Mouse (Mus musculus) lung, embryonic 15.5 days (tissue): ENCODE data around the gene Ptpn11. TPM values are rescaled to one million over a fixed set of nuclear protein-coding genes. Genes with fewer than 3 reads are reported as not detected.

Experiments used
- ATAC-seq: fragments of 200-750 bp; cut with Nextera tagmentation; 2 replicates; pipeline ENCODE4 v1.8.0; 2017; ENCODE audit warnings: moderate number of reproducible peaks, borderline replicate concordance; ENCODE audit not compliant: low FRiP score, low TSS enrichment; ENCODE audit errors: extremely low read depth
- H3K27ac ChIP-seq: fragments of 300-500 bp; sonication (generic); 2 replicates; pipeline ENCODE4 v1.5.1; 2015; ENCODE audit warnings: moderate library complexity, mild to moderate bottlenecking, inconsistent platforms
- H3K27me3 ChIP-seq: fragments of 300-500 bp; sonication (generic); 2 replicates; pipeline ENCODE4 v1.6.1; 2015; ENCODE audit warnings: inconsistent platforms
- H3K36me3 ChIP-seq: fragments of 300-500 bp; sonication (generic); 2 replicates; pipeline ENCODE4 v1.6.1; 2015; ENCODE audit warnings: inconsistent platforms
- H3K4me1 ChIP-seq: fragments of 300-500 bp; sonication (generic); 2 replicates; pipeline ENCODE4 v1.6.1; 2015; ENCODE audit warnings: inconsistent platforms
- H3K4me2 ChIP-seq: fragments of 300-500 bp; sonication (generic); 2 replicates; pipeline ENCODE4 v1.6.1; 2015; ENCODE audit warnings: inconsistent platforms, mild to moderate bottlenecking, moderate library complexity
- H3K4me3 ChIP-seq: fragments of 300-500 bp; sonication (generic); 2 replicates; pipeline ENCODE4 v1.5.1; 2015; ENCODE audit warnings: mild to moderate bottlenecking, inconsistent platforms
- H3K9ac ChIP-seq: fragments of 300-500 bp; sonication (generic); 2 replicates; pipeline ENCODE4 v1.6.1; 2015; ENCODE audit warnings: inconsistent platforms
- H3K9me3 ChIP-seq: fragments of 300-500 bp; sonication (generic); 2 replicates; pipeline ENCODE4 v1.6.1; 2016; ENCODE audit warnings: inconsistent platforms
- WGBS: fragments of 180-500 bp; shearing (Covaris S2); methylation state at CpG from one replicate; pipeline ENCODE4 v1.1.7; 2015; 5-methylcytosine and 5-hydroxymethylcytosine counted together
- polyA plus RNA-seq: library from polyadenylated mRNA; unstranded; fragments of >200 nt; fragmentation: Nextera tagmentation; extraction: Ambion mirVana; gene quantifications from 2 replicates; pipeline ENCODE4 v1.2.1, GENCODE M21; 2015

Gene Ptpn11
- polyA plus RNA-seq, 1 experiment from 2014 or later, result 20.8 TPM

DNA sequence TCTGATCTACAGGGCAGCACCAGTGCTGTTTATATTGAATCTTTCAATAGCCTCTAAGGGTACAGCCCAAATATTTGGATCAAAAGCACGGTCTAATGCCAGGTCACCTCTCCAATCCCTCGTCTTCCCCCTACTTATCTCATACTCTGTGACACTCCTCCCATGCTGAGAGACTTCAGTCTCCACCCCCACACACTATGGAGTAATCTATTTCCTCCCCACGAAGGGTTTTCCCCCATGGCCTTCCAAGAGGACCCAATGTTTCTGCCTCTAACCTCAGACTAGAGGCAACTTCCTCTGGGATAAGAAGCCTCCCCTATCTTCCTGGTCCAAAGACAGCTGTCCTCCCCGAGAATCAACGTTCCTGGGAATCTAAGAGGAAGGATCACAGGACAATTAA is 5.6 kb upstream of the Ptpn11 start:
- no peaks in the 10 kb centered on the region for H3K27me3 ChIP-seq
- H3K4me1 ChIP-seq, result peaks cover under 1% of the 10 kb centered on the region; the same call in 1 of the 2 replicates
- 32% methylated on average over 5 of the region's 5 CpGs for WGBS
- H3K4me2 ChIP-seq, result no peak overlapping the region
- H3K9ac ChIP-seq, result no peak overlapping the region
- ATAC-seq, result no peak
- no peak overlapping the region for H3K4me3 ChIP-seq
- H3K36me3 ChIP-seq, result no peaks in the 10 kb centered on the region
- no peaks in the 10 kb centered on the region for H3K9me3 ChIP-seq
- no peak overlapping the region for H3K27ac ChIP-seq

DNA sequence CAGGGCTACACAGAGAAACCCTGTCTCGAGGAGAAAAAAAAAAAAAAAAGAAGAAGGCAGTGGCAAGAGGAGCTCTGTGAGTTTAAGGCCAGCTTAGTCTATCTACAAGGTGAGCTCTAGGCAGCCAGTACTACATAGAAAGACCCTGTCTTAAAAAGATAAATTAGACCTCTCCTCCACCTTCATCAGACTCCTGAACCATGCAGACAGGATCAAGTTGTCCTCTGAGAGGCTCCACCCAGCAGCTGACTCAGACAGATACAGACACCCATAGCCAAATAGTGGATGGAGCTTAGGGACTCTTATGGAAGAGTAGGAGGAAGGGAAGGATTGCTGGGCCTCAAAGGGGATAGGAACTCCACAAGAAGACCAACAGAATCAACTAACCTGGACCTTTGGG is 3.0 kb upstream of the Ptpn11 start:
- Histone ChIP-seq H3K36me3 (0 out of 2 replicates have a peak, but pooled peaks cover under 1% of the 10 kb centered on the region), H3K4me2 (no peak overlapping the region), H3K4me1 (peaks cover 12% of the 10 kb centered on the region), H3K9ac (no peak overlapping the region), H3K27ac (no peak overlapping the region), H3K9me3 (no peaks in the 10 kb centered on the region), H3K4me3 (no peak overlapping the region), H3K27me3 (no peaks in the 10 kb centered on the region)
- 30% methylated on average over 1 of the region's 1 CpGs for WGBS
- no peak for ATAC-seq

DNA sequence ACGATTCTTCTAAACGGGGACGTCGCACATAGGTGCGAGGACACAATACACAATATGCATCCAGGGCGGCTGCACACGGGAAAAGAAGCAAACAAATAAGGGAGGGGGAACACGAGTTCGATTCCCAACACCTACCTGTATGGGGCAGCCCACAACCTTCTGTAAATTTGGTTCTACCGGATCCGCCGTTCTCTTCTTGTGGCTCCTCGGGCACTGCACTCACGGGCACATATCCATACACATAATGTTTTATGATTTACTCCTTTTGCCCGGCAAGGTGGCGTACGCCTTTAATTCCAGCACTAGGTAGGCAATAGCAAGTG is 348 bp upstream of the Ptpn11 start:
- no peaks in the 10 kb centered on the region for H3K9me3 ChIP-seq
- H3K4me2 ChIP-seq, result peak overlapping the region; percentile 76
- 8% methylated on average over 17 of the region's 17 CpGs for WGBS
- 0 out of 2 replicates have a peak, but pooled peaks cover 3% of the 10 kb centered on the region for H3K36me3 ChIP-seq
- peaks cover 16% of the 10 kb centered on the region for H3K4me1 ChIP-seq
- ATAC-seq, result peak; percentile 25; the same call in 1 of the 2 replicates
- peak overlapping the region; percentile 88 for H3K4me3 ChIP-seq
- peak overlapping the region; percentile 93 for H3K9ac ChIP-seq
- H3K27ac ChIP-seq, result peak overlapping the region; percentile 67
- H3K27me3 ChIP-seq, result no peaks in the 10 kb centered on the region

DNA sequence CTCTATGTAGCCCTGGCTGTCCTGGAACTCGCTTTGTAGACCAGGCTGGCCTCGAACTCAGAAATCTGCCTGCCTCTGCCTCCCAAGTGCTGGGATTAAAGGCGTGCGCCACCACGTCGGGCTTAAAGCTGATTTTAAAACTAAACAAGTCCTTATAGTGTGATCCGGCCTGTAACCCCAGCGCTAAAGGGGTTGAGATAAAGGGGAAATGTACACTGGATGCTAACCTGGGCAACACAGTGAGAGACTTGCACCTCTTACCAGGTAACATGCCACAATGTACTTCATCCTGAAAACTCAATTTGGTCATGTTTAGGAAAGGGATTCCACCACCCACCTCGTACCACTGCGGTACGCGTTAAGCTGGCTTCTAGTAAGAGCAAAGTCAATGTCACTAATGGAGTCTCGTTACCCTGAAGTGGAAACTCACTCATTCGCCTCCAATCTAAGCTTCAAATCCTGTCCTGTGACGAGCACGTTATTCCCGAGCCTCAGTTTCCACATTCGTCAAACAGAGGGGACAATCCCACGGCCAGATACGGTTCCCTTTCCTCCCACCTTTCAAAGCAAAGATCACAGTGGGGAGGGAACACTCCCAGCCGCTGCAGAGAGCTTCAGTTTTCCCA is 874 bp downstream of the Ptpn11 start:
- Histone ChIP-seq H3K27ac (peak overlapping the region; percentile 79), H3K4me2 (peak overlapping the region; percentile 76), H3K9me3 (no peaks in the 10 kb centered on the region), H3K4me3 (peak overlapping the region; percentile 88), H3K27me3 (no peaks in the 10 kb centered on the region), H3K4me1 (peaks cover 27% of the 10 kb centered on the region), H3K36me3 (0 out of 2 replicates have a peak, but pooled peaks cover 3% of the 10 kb centered on the region), H3K9ac (peak overlapping the region; percentile 93)
- WGBS, result 24% methylated on average over 21 of the region's 21 CpGs
- no peak for ATAC-seq

DNA sequence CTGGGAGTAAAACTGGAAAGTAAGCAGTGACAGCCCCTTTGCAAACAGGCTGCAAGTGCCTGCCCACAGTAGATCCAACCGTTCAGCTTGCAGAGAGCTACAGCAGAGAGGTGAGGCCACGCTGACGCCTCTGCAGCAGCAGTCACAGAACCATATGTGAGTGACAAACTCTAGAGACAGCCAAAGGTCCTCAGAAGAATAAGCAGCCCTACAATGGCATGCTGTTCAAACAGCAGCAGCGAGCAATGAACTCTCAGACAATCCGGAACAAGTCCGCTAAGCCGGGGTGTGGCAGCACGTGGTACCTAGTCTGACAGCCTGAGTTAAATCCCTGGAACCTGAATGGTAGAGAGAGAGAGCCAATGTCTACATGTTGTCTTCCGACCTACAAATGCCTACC is 2.0 kb downstream of the Ptpn11 start:
- Histone ChIP-seq H3K4me3 (no peak overlapping the region), H3K27ac (no peak overlapping the region), H3K9me3 (no peaks in the 10 kb centered on the region), H3K4me1 (peaks cover 34% of the 10 kb centered on the region), H3K4me2 (peak overlapping the region; percentile 4; the same call in 1 of the 2 replicates), H3K36me3 (0 out of 2 replicates have a peak, but pooled peaks cover 3% of the 10 kb centered on the region), H3K9ac (no peak overlapping the region), H3K27me3 (no peaks in the 10 kb centered on the region)
- WGBS, result 63% methylated on average over 9 of the region's 9 CpGs
- ATAC-seq, result no peak

DNA sequence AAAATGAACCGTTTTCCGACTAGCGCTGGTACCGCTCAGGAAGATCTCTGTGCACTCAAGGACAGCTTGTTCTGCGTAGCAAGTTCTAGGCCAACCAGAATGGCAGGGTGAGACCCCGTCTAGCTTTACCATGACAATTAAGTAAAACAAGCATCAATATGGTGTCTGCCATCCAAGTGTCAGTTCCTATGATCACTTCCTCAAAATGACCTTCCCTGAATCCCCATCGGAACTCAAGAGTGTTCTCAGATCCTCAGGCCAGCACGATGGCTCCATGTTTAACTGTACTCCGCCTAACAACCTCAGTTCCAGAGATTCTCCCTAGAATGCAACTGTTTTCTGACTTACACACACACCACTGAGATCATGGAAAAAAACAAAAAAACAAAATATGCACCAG is 2.9 kb downstream of the Ptpn11 start:
- peaks cover 34% of the 10 kb centered on the region for H3K4me1 ChIP-seq
- H3K27ac ChIP-seq, result no peak overlapping the region
- no peak overlapping the region for H3K9ac ChIP-seq
- H3K4me2 ChIP-seq, result no peak overlapping the region
- H3K9me3 ChIP-seq, result no peaks in the 10 kb centered on the region
- H3K27me3 ChIP-seq, result no peaks in the 10 kb centered on the region
- no peak overlapping the region for H3K4me3 ChIP-seq
- 84% methylated on average over 9 of the region's 9 CpGs for WGBS
- H3K36me3 ChIP-seq, result 0 out of 2 replicates have a peak, but pooled peaks cover 3% of the 10 kb centered on the region
- no peak for ATAC-seq

DNA sequence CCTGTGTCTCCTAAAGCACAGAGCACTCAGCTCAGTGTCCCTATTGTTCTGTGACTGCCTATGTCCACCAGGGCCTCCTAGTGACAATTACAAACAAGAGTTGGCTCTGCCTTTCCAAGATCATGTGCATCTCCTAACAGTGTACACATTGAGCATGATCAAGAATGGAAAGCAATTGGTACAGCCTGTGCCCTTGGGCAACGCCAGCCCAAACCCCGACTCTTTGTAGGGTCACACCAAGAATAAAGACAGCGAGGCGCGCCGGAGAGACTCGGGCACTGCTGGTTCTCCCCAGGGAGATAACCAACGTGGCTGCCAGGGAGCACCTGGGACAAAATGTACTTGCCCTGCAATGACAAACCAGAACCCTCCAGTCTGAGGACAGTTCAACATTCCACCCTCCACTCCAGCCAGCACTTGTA is 3.6 kb downstream of the Ptpn11 start:
- H3K9me3 ChIP-seq, result no peaks in the 10 kb centered on the region
- no peak overlapping the region for H3K9ac ChIP-seq
- 0 out of 2 replicates have a peak, but pooled peaks cover 3% of the 10 kb centered on the region for H3K36me3 ChIP-seq
- peaks cover 34% of the 10 kb centered on the region for H3K4me1 ChIP-seq
- H3K27me3 ChIP-seq, result no peaks in the 10 kb centered on the region
- H3K4me3 ChIP-seq, result no peak overlapping the region
- H3K27ac ChIP-seq, result no peak overlapping the region
- no peak overlapping the region for H3K4me2 ChIP-seq
- 88% methylated on average over 8 of the region's 8 CpGs for WGBS
- ATAC-seq, result no peak

DNA sequence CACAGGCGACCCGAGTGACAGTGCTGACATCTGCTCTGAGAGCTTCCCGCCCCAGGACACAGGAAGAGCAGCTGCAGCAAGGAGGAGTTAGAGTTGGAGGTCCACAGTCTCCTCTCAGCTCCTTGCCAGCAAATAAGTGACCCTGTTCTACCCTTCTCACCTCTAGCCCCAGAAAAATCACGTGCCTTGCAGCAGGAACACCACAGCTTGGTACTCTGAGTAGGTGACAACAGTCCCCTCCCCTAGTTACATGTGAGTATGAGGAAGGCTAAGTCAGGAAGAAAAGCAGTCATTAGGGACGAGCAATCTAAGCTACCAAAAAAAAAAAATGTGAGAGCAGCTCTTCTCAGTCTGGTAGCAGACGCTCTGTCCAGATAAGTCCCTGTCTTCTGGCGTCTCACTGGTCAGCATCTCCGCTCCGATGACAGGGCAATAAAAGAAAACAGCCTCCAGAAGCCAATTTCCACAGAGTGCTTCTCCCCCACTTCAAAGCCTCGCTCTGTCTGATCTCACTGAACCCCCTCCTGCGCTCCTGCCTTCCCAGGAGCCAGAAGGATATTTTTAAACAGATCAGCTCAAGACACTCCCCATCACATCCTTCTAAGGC is 6.1 kb downstream of the Ptpn11 start:
- Histone ChIP-seq H3K36me3 (0 out of 2 replicates have a peak, but pooled peaks cover 3% of the 10 kb centered on the region), H3K4me3 (no peak overlapping the region), H3K4me2 (no peak overlapping the region; the same call in 1 of the 2 replicates), H3K9ac (no peak overlapping the region), H3K27me3 (no peaks in the 10 kb centered on the region), H3K27ac (peak overlapping the region; percentile 39), H3K9me3 (no peaks in the 10 kb centered on the region), H3K4me1 (peaks cover 33% of the 10 kb centered on the region)
- 33% methylated on average over 11 of the region's 11 CpGs for WGBS
- ATAC-seq, result peak; percentile 37; the same call in 1 of the 2 replicates

DNA sequence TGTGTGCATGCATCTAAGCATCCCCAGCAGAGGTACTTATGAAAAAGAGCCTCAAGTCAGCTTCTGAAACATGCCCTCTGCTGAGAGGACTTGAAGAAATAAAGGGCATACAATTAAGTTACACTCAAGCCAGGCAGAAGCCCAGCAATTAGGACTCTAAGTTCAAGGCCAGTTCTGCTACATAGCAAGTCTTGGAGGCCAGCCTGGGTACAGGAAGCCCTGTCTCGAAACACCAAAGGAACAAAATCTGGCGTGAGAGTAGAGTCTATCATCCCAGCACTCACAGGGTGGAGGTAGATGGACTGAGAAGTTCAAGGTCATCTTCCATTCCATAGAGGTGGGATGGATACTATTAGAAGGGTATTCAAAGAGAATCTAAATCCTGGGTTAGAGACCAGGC is 6.8 kb downstream of the Ptpn11 start:
- 0 out of 2 replicates have a peak, but pooled peaks cover 3% of the 10 kb centered on the region for H3K36me3 ChIP-seq
- WGBS, result 51% methylated on average over 2 of the region's 2 CpGs
- H3K27me3 ChIP-seq, result no peaks in the 10 kb centered on the region
- H3K4me2 ChIP-seq, result no peak overlapping the region
- no peak for ATAC-seq
- no peak overlapping the region for H3K4me3 ChIP-seq
- H3K9me3 ChIP-seq, result no peaks in the 10 kb centered on the region
- no peak overlapping the region for H3K9ac ChIP-seq
- H3K4me1 ChIP-seq, result peaks cover 30% of the 10 kb centered on the region
- H3K27ac ChIP-seq, result no peak overlapping the region; the same call in 1 of the 2 replicates

DNA sequence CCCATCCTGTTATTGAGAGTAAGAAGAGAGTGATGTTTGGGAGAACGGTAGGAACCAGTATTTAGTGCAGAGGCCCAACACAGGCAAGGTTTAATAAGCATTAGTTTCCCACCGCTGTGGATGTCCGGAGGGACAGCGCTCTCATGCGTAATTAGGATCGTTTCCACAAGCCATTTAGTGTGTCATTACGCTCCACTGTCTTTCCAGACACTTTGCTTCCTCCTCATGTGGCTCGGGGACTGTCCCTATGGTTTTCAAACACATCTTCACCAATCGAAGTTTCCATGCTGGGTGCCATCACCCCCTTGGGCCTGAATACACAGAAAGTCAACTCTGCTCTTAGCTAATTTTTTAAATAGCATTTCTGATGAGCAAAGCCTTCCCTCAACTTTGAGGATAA is 7.9 kb downstream of the Ptpn11 start:
- H3K9ac ChIP-seq, result no peak overlapping the region
- no peaks in the 10 kb centered on the region for H3K9me3 ChIP-seq
- H3K4me3 ChIP-seq, result no peak overlapping the region
- H3K27me3 ChIP-seq, result no peaks in the 10 kb centered on the region
- WGBS, result 88% methylated on average over 9 of the region's 9 CpGs
- no peaks in the 10 kb centered on the region for H3K36me3 ChIP-seq
- H3K4me2 ChIP-seq, result no peak overlapping the region
- H3K27ac ChIP-seq, result no peak overlapping the region
- H3K4me1 ChIP-seq, result peaks cover 24% of the 10 kb centered on the region
- ATAC-seq, result no peak

DNA sequence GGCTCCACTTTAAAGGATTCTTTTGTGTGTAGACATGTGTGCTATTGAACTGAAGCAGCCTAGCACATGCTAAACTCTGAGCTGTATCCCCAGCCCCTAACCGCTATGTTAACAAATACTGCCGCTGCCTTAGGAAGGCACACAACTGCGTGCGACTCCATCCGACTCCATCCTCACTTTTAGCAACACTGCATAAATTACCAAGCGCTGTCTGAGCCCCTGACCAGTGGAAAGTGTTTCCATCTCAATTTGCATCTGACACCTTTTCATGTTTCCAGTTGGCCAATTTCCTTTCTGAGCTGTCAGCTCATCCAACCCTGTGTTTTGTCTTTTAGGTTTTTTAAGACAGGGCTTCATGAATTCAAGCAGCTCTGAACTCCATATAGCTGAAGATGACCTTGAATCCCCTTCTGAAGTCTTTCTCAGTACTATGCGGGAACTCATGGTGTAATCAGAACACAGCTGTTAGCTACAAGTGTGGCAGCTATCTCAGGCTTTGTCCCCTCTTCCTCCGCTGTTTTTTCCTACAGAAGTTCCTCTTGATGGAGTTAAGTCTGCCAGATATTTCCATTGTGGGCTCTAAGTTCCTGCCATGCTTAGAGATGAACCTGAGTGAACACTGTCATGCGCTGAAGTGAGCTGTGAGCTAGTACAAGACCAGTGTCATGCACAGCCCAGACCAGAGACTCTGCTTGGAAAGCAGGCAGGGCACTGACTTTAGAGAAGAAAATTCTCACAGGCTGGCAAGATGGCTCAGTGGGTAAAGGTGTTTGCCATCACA is 11.9 kb downstream of the Ptpn11 start:
- Histone ChIP-seq H3K9ac (no peak overlapping the region), H3K27me3 (no peaks in the 10 kb centered on the region), H3K4me3 (no peak overlapping the region), H3K27ac (no peak overlapping the region), H3K4me2 (no peak overlapping the region), H3K4me1 (peaks cover 6% of the 10 kb centered on the region; the same call in 1 of the 2 replicates), H3K9me3 (no peaks in the 10 kb centered on the region), H3K36me3 (no peaks in the 10 kb centered on the region)
- WGBS, result 68% methylated on average over 9 of the region's 9 CpGs
- no peak for ATAC-seq

DNA sequence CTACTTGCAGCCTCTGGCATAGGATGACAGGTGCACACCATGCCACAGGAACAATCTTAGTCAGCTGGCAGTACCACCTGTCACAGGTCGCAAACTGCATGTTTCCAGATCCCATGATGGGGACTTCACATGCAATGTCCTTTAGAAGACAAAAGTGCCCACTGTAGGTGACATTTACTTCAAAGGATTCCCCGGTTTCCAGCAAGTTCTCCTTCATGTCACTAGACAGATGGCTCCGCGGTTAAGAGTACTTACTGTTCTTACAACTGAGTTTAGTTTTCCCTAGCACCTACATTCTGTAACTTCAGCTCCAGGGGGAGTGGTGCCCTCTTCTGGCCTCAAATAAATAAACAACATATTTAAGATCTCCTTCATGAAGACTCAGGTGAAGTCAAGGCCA is 18.4 kb downstream of the Ptpn11 start:
- Histone ChIP-seq H3K27ac (no peak overlapping the region), H3K27me3 (no peaks in the 10 kb centered on the region), H3K36me3 (peaks cover 19% of the 10 kb centered on the region), H3K4me3 (no peak overlapping the region), H3K4me1 (no peaks in the 10 kb centered on the region), H3K4me2 (no peak overlapping the region), H3K9ac (no peak overlapping the region), H3K9me3 (no peaks in the 10 kb centered on the region)
- ATAC-seq, result no peak
- WGBS, result 74% methylated on average over 4 of the region's 4 CpGs
